Mouse (Mus musculus) heart, embryonic 16.5 days (tissue): ENCODE data around the gene Krt6a. TPM values are rescaled to one million over a fixed set of nuclear protein-coding genes. Genes with fewer than 3 reads are reported as not detected.

Experiments used
- ATAC-seq: fragments of 200-750 bp; cut with Nextera tagmentation; replicated peaks from 2 replicates; pipeline ENCODE4 v1.8.0; 2017; ENCODE audit warnings: moderate number of reproducible peaks; ENCODE audit not compliant: insufficient read depth, low FRiP score; ENCODE audit errors: extremely low read depth
- H3K27ac ChIP-seq: fragments of 300-500 bp; sonication (generic); 2 replicates; pipeline ENCODE4 v1.5.1; 2014; ENCODE audit warnings: mild to moderate bottlenecking, low read length, control low read depth, moderate library complexity
- H3K27me3 ChIP-seq: fragments of 300-500 bp; sonication (generic); 2 replicates; pipeline ENCODE4 v1.6.1; 2014; ENCODE audit warnings: low read length, mixed read lengths; ENCODE audit not compliant: control insufficient read depth, insufficient read depth
- H3K36me3 ChIP-seq: fragments of 300-500 bp; sonication (generic); 2 replicates; pipeline ENCODE4 v1.6.1; 2014; ENCODE audit not compliant: control insufficient read depth, insufficient read depth
- H3K4me1 ChIP-seq: fragments of 300-500 bp; sonication (generic); 2 replicates; pipeline ENCODE4 v1.6.1; 2014; ENCODE audit warnings: low read length, mixed read lengths; ENCODE audit not compliant: control insufficient read depth, insufficient read depth
- H3K4me2 ChIP-seq: fragments of 300-500 bp; sonication (generic); 2 replicates; pipeline ENCODE4 v1.6.1; 2014; ENCODE audit warnings: low read depth, mild to moderate bottlenecking, control low read depth, low read length
- H3K4me3 ChIP-seq: fragments of 300-500 bp; sonication (generic); 2 replicates; pipeline ENCODE4 v1.5.1; 2014; ENCODE audit warnings: mild to moderate bottlenecking, control low read depth, low read length
- H3K9ac ChIP-seq: fragments of 300-500 bp; sonication (generic); 2 replicates; pipeline ENCODE4 v1.6.1; 2014; ENCODE audit warnings: low read length, control low read depth
- H3K9me3 ChIP-seq: fragments of 300-500 bp; sonication (generic); replicated peaks from 2 replicates; pipeline ENCODE4 v1.6.1; 2016; ENCODE audit warnings: low read length; ENCODE audit not compliant: control insufficient read depth
- WGBS: fragments of 180-500 bp; shearing (Covaris S2); extraction: QIAGEN DNeasy Blood & Tissue Kit; methylation state at CpG from one replicate; pipeline ENCODE4 v1.1.7; 2014; 5-methylcytosine and 5-hydroxymethylcytosine counted together
- microRNA-seq: library from miRNA; unstranded; fragments of <30 nt; microRNA quantifications from one replicate; pipeline ENCODE4, GENCODE M21; 2017
- polyA plus RNA-seq: library from polyadenylated mRNA; unstranded; fragments of >200 nt; fragmentation: Nextera tagmentation; extraction: Ambion mirVana; gene quantifications from 2 replicates; pipeline ENCODE4 v1.2.1, GENCODE M21; 2015

The Krt6a gene
- polyA plus RNA-seq, 1 experiment from 2014 or later = 0.62 TPM

- Histone ChIP-seq H3K9ac (no peak within 1 kb of the TSS), H3K36me3 (no peaks in the 10 kb centered on the region), H3K4me1 (no peaks in the 10 kb centered on the region), H3K4me2 (no peak within 1 kb of the TSS), H3K9me3 (no peaks in the 10 kb centered on the region), H3K27me3 (no peaks in the 10 kb centered on the region), H3K4me3 (no peak within 1 kb of the TSS), H3K27ac (no peak within 1 kb of the TSS)
- ATAC-seq = no peak
- WGBS = 84% methylated on average over 2 of the region's 2 CpGs
These were observed 13.9 kb downstream of the Krt6a start, which contains the start of gene Krt6b for GRCm38 (mm10) chr15:101680187-101680586. Krt6b (minus strand) TSS chr15:101680287.

GRCm38 (mm10) chr15:101675978-101676377 lies 18.1 kb downstream of the Krt6a start:
- 63% methylated on average over 1 of the region's 1 CpGs for WGBS
- H3K27me3 ChIP-seq = no peaks in the 10 kb centered on the region

GRCm38 (mm10) chr15:101652736-101653265 lies 41.3 kb downstream of the Krt6a start:
- H3K27me3 ChIP-seq = no peaks in the 10 kb centered on the region
- no peak overlapping the region for H3K4me3 ChIP-seq
- H3K9me3 ChIP-seq = no peaks in the 10 kb centered on the region
- H3K4me1 ChIP-seq = no peaks in the 10 kb centered on the region
- no peak overlapping the region for H3K4me2 ChIP-seq
- 84% methylated on average over 5 of the region's 5 CpGs for WGBS
- ATAC-seq = no peak
- H3K9ac ChIP-seq = no peak overlapping the region
- H3K36me3 ChIP-seq = no peaks in the 10 kb centered on the region
- H3K27ac ChIP-seq = no peak overlapping the region

More at GRCm38 (mm10) chr15:101675978-101676377, 18.1 kb downstream of the Krt6a start:
- H3K9ac ChIP-seq = no peak overlapping the region
- no peaks in the 10 kb centered on the region for H3K36me3 ChIP-seq
- no peaks in the 10 kb centered on the region for H3K4me1 ChIP-seq
- H3K4me2 ChIP-seq = no peak overlapping the region
- no peak overlapping the region for H3K27ac ChIP-seq
- H3K4me3 ChIP-seq = no peak overlapping the region
- no peak for ATAC-seq
- H3K9me3 ChIP-seq = no peaks in the 10 kb centered on the region

DNA sequence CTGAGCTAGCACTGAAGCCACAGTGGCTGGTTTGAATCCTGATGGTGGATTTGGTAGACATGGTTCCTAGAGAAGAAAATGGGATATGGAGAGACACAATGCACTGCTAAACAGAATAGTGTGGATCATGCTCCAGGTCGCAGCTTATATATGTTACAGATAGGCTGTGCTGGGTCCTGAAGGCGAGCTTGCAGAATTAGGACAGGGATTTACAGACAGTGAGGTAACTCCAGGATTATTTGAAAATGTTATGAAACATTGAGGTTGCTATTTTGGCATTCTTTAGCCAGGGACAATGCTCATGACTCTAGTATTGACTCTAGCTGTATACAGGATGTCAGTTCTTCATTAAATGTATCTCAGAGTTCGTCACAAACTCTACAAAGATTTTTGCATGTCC lies 46.8 kb downstream of the Krt6a start, which contains the start of gene Gm5478:
Gene Gm5478, minus strand, starts transcription at position 101 of the 400 bp plus-strand sequence.
- 72% methylated on average over 3 of the region's 3 CpGs for WGBS

More for the DNA sequence above, 46.8 kb downstream of the Krt6a start, which contains the start of gene Gm5478:
- Histone ChIP-seq H3K27ac (no peak within 1 kb of the TSS), H3K36me3 (no peaks in the 10 kb centered on the region), H3K9me3 (no peaks in the 10 kb centered on the region), H3K4me1 (no peaks in the 10 kb centered on the region), H3K4me3 (no peak within 1 kb of the TSS), H3K9ac (no peak within 1 kb of the TSS), H3K4me2 (no peak within 1 kb of the TSS), H3K27me3 (no peaks in the 10 kb centered on the region)
- ATAC-seq = no peak

Small RNA genes lying within 50 kb of the gene (microRNA-seq; reads per million reads assigned to microRNA genes)
- gene Gm44323 (not detected), gene Gm44342 (not detected), gene Gm44383 (not detected), gene Gm44479 (not detected)

Other genes with a start within 250 kb of the Krt6a start
- gene Krt88, start 246.6 kb downstream of the Krt6a start, polyA plus RNA-seq = not detected in 2 replicates
- not detected in 2 replicates for gene Krt81, start 230.6 kb downstream of the Krt6a start, polyA plus RNA-seq
- not detected in 2 replicates for gene Krt86, start 220.8 kb downstream of the Krt6a start, polyA plus RNA-seq
- 0.25 TPM in 1 of 2 replicates, not detected in the other for gene Krt83, start 202.8 kb downstream of the Krt6a start, polyA plus RNA-seq
- gene Gm49425, start 177.0 kb downstream of the Krt6a start, polyA plus RNA-seq = not detected in 2 replicates
- not detected in 2 replicates for gene Krt84, start 161.5 kb downstream of the Krt6a start, polyA plus RNA-seq
- not detected in 2 replicates for gene Krt82, start 143.6 kb downstream of the Krt6a start, polyA plus RNA-seq
- not detected in 2 replicates for gene Krt90, start 131.4 kb downstream of the Krt6a start, polyA plus RNA-seq
- 0.17 and 0.19 TPM in 2 replicates for gene Krt75, start 120.4 kb downstream of the Krt6a start, polyA plus RNA-seq
- gene Gm5414, start 66.1 kb downstream of the Krt6a start, polyA plus RNA-seq = not detected in 2 replicates
- gene Gm5478, start 46.9 kb downstream of the Krt6a start, polyA plus RNA-seq = not detected in 2 replicates
- 0.28 TPM in 1 of 2 replicates, not detected in the other for gene Krt6b, start 14.0 kb downstream of the Krt6a start, polyA plus RNA-seq
- gene Krt5, start 18.6 kb upstream of the Krt6a start, polyA plus RNA-seq = 11.4 and 17.2 TPM in 2 replicates
- gene Krt71, start 48.8 kb upstream of the Krt6a start, polyA plus RNA-seq = 0.07 TPM in 1 of 2 replicates, not detected in the other
- gene Krt72, start 92.2 kb upstream of the Krt6a start, polyA plus RNA-seq = 0.21 TPM in 1 of 2 replicates, not detected in the other
- not detected in 2 replicates for gene Krt73, start 108.0 kb upstream of the Krt6a start, polyA plus RNA-seq
- gene Krt2, start 123.9 kb upstream of the Krt6a start, polyA plus RNA-seq = not detected in 2 replicates
- 0.11 and 0.25 TPM in 2 replicates for gene Krt1, start 156.5 kb upstream of the Krt6a start, polyA plus RNA-seq
- gene Krt77, start 175.4 kb upstream of the Krt6a start, polyA plus RNA-seq = 0.07 TPM in 2 replicates
- not detected in 2 replicates for gene Krt76, start 198.6 kb upstream of the Krt6a start, polyA plus RNA-seq
- gene Krt4, start 230.4 kb upstream of the Krt6a start, polyA plus RNA-seq = 1.4 and 6.0 TPM in 2 replicates
- 0.53 and 0.75 TPM in 2 replicates for gene Krt79, start 246.0 kb upstream of the Krt6a start, polyA plus RNA-seq